Mouse (Mus musculus): ENCODE measurements around the gene Gmeb1.
"Not testable (repeated sequence)": the region's sequence is repeated elsewhere in the genome, so short reads cannot be mapped to it uniquely, and the experiment has no call there.

The Gmeb1 gene

DNA sequence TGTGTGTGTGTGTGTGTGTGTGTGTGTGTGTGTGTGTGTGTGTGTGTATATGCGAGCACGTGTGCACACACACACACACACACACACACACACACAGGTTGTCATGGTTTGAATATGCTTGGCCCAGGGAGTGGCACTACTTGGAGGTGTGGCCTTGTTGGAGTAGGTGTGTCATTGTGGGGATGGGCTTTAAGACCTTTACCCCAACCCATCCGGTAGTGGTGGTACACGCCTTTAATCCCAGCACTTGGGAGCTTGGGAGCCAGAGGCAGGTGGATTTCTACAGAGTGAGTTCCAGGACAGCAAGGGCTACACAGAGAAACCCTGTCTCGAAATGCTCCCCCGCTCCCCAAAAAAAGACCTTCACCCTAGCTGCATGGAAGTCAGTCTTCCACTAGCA, 43.0 kb downstream of the Gmeb1 start:
- not testable (repeated sequence) for DNase-seq (ENCODE audit: low spot score)

DNA sequence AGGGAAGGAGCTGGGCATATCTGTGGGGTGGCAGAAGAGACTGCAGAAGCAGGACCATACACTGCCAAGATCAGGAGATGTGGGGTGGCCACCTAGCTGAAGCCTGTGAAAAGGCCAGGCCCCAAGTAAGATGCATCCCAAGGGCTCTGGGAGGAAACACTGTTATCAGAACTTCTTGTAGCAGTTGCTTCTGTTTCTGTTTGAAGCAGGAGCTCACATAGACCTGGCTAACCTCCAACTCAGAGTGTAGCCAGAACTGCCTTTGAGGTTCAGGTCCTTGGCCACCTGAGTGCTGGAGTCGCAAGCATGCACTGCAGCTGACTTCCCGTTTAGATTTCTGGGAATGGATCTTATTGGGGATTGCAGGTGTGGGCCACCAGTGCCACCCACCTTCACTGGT, 43.6 kb downstream of the Gmeb1 start:
- DNase-seq (ENCODE audit: low spot score), result no peak

DNA sequence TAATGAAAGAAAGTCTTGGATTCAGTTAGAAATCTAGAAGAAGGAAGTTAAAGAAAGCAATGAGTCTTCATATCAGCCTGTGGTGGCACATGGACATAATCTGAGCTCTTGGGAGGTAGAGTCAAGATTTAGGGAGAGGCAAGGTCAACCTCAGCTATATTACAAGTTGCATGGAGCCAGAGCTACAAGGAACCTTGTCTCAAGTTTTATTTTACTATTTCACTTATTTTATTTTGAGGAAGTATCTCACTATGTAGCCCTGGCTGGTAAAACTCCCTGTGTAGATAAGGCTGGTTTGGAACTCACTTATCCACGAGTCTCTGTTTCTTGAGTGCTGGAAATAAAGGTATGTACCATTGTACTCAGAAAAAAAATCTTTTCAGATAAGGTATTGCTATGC, 44.8 kb downstream of the Gmeb1 start:
- no peak for DNase-seq (ENCODE audit: low spot score)

DNA sequence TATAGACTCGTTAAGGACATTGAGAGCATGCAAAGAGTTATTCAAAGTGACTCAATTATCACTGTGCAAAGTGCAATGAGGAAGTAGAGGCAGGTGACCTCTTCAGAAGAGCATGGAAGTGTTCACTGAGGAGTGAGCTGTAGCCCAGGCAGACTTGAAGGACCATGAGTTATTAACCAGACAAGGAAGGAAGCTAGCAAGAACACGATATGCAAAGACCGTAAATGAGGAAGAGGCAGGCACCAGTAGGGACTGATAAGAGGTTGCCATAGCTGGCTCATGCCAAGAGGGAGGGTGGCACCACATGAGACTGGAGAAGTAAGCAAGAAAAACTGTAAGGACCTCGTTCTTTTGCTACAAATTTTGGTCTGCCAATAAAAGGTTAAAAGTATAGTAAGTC, 46.6 kb downstream of the Gmeb1 start:
- DNase-seq (ENCODE audit: low spot score), result peak; percentile 71

DNA sequence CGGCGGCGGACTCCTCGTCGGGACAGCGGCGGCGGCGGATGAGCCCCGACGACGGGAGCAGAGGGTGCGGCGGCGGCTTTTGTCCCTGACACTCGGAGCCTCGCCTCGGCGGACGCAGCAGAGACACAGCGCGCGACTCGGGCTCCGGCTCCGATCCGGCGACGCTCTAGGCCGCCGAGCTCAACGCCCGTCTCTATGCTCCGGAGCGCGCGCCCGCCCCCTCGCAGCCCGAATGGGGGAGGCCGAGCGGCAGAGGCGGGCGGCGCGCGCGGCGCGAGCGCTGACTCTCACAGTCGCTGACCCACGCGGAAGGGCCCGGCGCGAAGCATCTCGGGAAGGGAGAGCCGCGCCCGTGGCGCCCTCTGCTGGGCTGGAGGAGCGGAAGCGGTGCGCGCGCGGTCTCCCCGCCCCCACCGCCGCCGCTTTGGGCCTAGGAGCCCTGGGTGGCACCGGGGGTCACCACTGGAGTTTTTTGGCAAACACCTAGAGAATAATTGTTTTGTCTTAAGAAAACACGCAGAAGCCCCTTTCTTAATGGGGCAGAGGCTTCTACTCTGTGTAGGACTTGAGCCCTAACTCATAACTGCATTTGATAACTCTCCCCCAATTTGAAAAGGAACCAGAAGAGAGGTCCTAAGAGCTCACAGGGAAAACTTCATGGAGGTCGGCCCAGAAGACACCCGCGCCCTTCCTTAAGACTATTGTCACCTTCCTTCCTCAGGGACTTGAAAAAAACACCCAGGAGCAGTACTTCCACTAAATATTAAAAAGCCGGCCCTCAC, 49.3 kb downstream of the Gmeb1 start, which contains the start of gene Ythdf2:
Gene Ythdf2 (minus strand): TSS at position 351 of the 782 bp plus-strand sequence.
- DNase-seq (ENCODE audit: low spot score), result peak; percentile 97

DNA sequence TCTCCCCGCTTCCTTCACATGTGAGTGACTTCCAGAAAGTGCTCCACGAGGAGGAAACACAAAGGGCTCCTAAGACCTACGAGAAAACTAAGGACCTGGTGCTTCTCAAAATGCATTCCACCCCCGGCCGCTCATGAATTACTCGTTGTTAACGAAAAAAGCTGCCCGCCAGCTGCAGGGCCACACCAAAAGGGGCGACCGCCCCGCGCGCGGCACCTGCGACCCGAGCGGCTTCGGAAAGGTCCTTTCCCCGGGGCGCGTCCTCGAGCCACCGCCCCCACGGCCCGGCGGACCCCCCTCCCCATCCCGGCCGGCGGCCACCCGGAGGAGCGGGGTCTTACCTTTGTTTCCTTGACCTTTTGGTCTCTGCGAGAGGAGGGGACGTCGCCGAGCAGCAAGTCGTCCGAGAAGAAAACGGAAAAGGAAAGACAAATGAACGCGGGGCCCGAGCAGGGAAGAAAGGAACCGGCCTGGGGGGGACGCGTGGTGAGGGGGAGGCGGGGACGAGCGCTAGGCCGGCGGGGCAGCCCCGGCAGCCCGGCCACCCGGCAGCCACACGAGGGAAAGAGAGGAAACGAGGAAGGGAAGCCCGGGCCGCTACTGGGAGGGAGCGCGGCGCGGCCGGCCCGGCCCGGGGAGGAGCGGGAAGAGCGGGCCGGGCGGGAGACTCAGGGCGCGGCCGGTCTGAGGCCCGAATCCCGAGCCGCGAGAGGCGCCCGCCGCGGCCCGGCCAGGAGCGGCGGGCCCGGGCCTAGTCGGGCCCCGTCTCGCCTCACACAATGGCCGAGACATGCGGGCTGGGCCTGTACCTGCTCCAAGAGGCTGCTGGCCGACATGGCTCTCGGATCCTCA, 50.1 kb downstream of the Gmeb1 start:
- no peak for DNase-seq (ENCODE audit: low spot score)

DNA sequence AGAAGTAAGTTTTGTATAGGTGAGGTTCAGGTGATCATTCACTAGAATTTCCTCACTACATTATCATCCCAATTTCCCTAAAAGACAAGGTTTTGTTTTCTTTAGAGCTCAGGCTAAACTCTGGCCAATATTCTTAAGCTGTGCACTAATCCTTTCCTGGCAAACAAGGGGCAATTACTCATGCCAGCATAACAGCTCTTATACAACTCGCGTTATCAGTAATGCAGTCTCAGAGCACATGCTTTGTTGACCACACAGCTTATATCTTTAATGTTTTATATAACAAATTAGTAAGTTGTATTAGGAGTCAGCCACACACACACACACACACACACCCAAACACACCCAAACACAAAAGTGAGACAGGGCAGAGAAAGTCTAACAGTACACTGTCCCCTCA, 51.1 kb downstream of the Gmeb1 start:
- no peak for DNase-seq (ENCODE audit: low spot score)

DNA sequence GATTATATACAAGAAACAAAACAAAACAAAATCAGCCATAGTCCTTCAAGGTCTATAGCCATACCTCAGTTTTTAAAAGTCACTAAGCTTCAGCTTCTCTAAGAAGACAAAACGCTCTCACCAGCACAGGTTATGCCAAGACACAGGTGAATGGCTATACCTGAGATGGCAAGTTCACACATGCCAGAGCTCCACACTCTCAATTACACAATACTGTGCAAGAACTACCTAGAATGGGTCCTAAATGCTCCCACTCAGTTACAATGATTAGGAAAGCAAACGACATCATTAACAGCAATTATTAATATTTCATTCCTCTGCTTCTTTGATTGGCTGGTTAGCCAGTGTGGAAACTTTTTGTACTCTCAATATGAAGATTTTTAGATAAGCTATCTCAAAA, 52.1 kb downstream of the Gmeb1 start:
- DNase-seq (ENCODE audit: low spot score), result no peak

DNA sequence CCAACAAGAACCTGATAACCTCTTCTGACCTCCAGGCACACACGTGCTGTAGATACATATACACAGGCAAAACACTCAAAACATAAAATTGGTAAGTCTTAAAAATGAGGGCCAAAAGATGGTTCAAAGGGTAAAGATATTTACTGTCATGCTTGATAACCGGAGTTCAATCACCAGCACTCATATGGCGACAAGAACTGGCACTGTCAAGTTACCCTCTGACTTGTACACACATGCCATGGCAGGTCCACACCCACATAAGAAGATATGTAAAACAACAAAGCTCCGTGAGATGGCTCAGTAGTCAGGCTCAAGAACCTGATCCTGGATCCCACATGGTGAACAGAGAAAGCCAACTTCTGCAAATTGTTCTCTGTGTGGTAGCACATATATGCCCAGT, 54.1 kb downstream of the Gmeb1 start:
- DNase-seq (ENCODE audit: low spot score), result no peak

DNA sequence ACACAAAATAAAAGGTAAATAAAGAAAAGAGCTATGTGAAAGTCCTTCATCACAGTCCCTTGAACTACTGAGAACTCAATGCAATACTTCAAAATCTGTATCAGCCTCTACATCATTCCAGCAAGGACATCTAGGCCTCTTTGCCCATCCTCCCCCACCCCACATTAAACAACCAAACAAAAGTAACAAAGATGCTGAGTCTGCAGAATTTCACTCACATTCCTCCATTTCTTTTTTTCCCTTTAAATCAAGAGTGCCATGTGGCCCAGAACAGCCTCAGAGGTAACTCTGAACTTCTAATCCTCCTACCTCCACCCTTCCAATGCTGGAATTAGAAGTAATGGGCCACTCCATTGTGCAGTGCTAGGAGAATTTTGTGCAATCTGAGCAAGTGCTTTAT, 62.6 kb downstream of the Gmeb1 start:
- no peak for DNase-seq (ENCODE audit: low spot score)

DNA sequence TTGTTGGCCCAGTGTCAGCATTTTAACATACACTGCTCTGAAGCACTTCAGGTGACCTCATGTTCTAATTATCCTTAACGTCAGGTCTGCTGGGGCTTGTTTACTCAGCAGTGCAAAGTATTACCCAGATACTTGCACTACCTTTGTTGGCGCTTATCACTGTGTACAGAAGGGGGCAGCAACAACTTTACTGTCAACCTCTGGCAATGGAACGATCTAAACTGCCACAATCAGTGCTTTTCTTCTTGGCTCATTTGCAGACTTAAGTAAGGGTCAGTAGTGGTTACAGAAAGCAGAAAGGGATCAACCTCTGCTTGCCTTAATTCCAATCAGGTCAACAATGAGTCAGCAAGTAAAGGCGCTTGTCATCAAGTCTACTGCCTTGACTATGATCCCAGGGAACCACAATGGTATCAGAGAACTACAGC, 63.1 kb downstream of the Gmeb1 start:
- DNase-seq (ENCODE audit: low spot score), result peak; percentile 59

DNA sequence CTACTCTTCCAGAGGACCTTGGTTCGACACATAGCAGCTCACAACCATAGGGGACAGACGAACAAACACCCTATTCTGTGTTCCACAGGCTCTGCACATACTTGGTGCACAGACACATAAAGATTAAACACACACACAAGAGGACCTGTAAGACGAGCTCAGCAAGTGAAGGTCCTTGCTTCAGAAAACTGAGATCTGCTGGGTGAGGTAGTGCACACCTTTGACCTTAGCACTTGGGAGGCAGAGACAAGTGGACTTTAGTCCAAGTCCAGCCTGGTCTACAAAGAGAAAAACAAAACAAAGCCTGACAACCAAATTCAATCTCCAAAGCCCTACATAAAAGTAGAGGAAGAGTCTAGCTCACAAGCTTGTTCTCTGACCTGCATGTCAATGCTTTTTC, 66.4 kb downstream of the Gmeb1 start:
- DNase-seq (ENCODE audit: low spot score), result no peak

DNA sequence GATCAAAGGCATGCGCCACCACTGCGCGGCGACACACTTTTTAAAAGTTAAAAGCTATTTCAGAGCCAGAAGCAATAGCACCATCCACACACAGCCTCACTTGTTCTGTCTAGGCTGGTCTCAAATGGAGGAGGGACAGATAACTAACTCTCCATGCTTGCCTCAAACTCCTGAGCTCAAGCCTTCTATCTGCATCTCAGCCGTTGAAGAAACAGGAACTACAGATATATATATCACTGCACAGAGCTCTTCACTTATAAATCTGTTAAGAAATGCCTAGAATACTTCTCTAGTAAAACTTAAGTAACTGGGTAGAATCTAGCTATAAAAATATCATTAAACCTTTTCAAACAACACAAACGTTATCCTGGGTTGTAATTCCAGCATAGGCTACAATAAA, 67.0 kb downstream of the Gmeb1 start:
- DNase-seq (ENCODE audit: low spot score), result no peak

DNA sequence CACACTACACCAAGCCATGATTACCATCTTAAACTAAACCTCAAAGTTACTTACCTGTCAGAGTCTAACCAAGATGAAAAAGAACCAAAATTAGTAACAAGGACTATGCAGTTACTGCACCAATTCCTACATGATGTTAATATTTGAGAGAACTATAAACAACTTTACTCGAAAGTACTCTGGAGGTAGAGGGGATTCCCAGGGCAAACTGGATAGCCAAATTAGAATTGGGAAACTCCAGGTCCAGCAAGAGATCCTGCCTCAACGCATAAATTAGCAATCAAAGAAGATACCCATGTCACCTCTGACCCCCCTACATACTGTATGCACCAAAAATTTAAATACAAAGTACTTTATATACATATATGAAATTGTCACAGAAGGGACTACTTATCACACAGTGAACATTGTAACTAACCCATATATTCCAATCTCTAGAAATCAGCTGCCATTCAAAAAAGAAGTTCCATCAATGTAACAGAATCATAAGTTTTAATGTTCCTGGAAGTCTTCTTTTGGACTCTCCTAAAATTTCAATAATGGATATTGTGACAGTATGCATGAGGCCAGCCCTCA, 73.5 kb downstream of the Gmeb1 start:
- DNase-seq (ENCODE audit: low spot score), result no peak

DNA sequence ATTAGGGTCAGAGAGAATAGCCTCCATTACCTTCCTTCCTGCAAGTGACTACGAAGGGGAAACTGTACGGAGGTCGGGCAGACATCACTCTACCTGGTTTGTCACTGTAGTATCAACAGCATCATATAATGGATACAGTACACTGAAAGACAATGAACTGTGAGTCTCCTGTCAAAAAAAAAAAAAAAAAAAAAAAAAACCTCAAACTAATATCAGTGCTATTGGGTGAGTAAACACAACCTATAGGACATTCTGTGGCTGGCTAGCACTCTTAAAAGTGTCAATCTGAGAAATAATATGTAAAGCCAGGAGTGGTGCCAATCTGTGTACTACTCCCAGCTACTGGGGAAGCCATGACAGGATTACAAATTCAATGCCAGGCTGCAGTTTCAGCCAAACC, 78.2 kb downstream of the Gmeb1 start:
- no peak for DNase-seq (ENCODE audit: low spot score)

DNA sequence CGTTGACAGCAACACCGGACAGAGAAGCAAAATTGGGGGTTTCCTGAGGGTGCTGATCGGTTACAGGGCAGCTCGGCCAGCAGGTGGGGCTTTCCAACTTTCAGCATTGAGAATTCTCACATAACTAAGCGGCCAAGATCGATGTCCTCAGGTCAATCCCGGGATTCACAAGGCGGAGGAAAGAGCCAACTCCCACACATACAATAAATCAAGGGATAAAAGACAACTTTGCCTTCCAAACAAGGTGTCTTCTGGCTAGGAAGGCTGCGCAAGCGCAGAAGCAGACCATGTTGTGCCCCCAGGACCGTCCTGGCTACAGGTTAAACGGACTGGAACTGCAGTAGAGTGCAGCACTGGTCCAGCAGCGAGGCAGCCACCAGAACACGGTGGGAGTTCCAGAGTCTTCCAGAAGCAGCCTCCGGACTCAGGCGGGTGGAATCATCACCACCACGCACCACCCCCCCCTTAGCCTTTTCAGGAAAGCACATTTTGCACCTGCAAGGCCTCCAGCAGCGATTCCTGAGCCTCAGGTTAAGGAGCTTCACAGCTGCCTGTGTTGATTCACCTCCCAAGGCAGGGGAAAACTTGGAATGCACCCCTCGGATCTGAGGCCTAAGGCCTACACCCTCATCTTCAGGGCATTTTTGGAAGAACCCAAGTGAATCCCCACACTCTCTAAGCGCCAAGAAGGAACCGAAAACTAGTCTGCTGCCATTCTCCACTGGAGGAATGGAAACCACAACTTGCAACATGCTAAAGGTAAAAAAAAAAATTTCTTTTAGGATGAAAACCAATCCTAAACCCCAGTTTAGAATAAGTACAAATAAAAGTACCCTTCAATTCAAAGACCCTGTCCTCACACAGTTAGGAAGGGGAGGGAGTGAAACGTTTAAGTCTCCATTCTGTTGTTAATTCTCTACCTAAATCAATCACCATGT, 79.4 kb downstream of the Gmeb1 start:
- no peak for DNase-seq (ENCODE audit: low spot score)

DNA sequence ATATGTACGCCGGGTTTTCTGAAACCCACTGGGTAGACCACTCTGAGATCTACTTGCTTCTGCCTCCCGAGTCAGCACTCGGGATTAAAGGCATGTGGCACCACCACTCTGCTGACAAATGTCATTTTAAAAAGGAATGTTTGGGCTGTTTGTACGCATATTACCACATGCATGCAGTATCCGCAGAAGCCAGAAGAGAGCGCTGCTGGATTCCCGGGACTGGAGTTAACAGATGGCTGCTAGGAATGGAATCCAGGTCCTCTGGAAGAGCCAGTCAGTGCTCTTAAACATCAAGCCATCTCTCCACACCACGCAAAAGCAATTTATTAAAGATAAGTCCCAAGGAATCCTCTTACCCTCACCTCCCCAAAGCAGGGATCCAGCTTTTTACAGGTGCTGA, 80.7 kb downstream of the Gmeb1 start:
- DNase-seq (ENCODE audit: low spot score), result peak; percentile 26

DNA sequence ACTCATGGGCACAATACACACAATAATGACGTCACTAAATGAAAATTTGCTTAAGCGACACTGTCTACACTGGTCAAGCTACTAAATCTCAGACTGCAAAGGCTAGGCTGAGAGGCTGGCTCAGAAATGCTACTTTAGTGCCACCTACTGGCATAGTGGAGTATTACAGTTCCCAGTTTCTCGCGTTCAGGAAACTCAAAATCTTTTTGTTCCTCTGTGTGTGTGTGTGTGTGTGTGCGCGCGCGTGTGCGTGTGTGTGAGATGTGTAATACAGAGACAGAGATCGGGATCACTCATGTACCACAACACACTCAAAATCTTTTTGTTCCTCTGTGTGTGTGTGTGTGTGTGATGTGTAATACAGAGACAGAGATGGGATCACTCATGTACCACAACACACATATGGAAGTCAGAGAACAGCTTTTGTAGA, 82.8 kb downstream of the Gmeb1 start:
- peak; percentile 54 for DNase-seq (ENCODE audit: low spot score)

DNA sequence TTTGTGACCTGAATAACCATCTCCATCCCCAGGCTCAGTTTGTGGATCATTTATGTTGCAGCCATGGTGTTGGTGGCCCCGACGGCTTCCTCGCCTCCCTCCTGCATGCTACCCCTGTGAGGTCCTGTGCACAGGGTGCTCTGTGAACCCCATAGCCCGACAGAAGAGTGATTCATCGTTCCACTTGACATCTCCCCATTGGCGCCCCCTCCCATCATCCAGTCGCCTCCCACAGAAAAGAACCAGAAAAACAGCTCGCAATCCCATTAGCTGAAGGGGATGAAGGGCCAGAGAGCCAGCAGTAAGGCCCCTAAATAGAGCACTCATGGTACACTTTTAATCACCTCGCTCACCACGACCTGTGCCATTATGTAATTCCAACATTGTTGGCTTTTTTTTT, 84.9 kb downstream of the Gmeb1 start:
- no peak for DNase-seq (ENCODE audit: low spot score)
